Mouse (Mus musculus) NIH3T3 (cell line): ENCODE data around the gene Shb.
A peak's percentile ranks its signal among the peaks of the same experiment; 100 is the strongest.

ENCODE experiments used
- DNase-seq: peaks from one replicate; pipeline ENCODE4 v3.0.0-alpha.2; 2012; ENCODE audit warnings: low read depth

Shb gene

GRCm38 (mm10) chr4:45527562-45528354 lies 4.5 kb downstream of the Shb start:
- DNase-seq: peak; percentile 78

- DNase-seq: no peak
These were observed 5.3 kb downstream of the Shb start for GRCm38 (mm10) chr4:45526846-45527561.

- DNase-seq: no peak
These were observed 6.1 kb downstream of the Shb start for GRCm38 (mm10) chr4:45526175-45526574.

- no peak for DNase-seq
These were observed 6.7 kb downstream of the Shb start for GRCm38 (mm10) chr4:45525541-45525940.

GRCm38 (mm10) chr4:45524602-45525001 lies 7.7 kb downstream of the Shb start:
- no peak for DNase-seq

GRCm38 (mm10) chr4:45523360-45523759 lies 8.9 kb downstream of the Shb start:
- DNase-seq: no peak

- DNase-seq: no peak
These were observed 9.3 kb downstream of the Shb start for GRCm38 (mm10) chr4:45522956-45523355.

GRCm38 (mm10) chr4:45522583-45522900 lies 9.7 kb downstream of the Shb start:
- DNase-seq: no peak

- no peak for DNase-seq
These were observed 10.3 kb downstream of the Shb start for GRCm38 (mm10) chr4:45521705-45522582.

- DNase-seq: no peak
These were observed 11.9 kb downstream of the Shb start for GRCm38 (mm10) chr4:45520375-45520774.

- DNase-seq: no peak
These were observed 14.9 kb downstream of the Shb start for GRCm38 (mm10) chr4:45517399-45517798.

GRCm38 (mm10) chr4:45515894-45516293 lies 16.4 kb downstream of the Shb start:
- no peak for DNase-seq

GRCm38 (mm10) chr4:45514406-45514805 lies 17.9 kb downstream of the Shb start:
- DNase-seq: no peak

- DNase-seq: peak; percentile 63
These were observed 18.4 kb downstream of the Shb start for GRCm38 (mm10) chr4:45513791-45514293.

GRCm38 (mm10) chr4:45513340-45513739 lies 18.9 kb downstream of the Shb start:
- no peak for DNase-seq

- peak; percentile 74 for DNase-seq
These were observed 22.1 kb downstream of the Shb start for GRCm38 (mm10) chr4:45510163-45510562.

- DNase-seq: no peak
These were observed 22.9 kb downstream of the Shb start for GRCm38 (mm10) chr4:45509416-45509815.

GRCm38 (mm10) chr4:45508469-45508868 lies 23.8 kb downstream of the Shb start:
- no peak for DNase-seq

- DNase-seq: no peak
These were observed 24.8 kb downstream of the Shb start for GRCm38 (mm10) chr4:45507476-45507875.

- no peak for DNase-seq
These were observed 25.2 kb downstream of the Shb start for GRCm38 (mm10) chr4:45507039-45507438.

- no peak for DNase-seq
These were observed 25.7 kb downstream of the Shb start for GRCm38 (mm10) chr4:45506613-45507012.

- DNase-seq: no peak
These were observed 26.6 kb downstream of the Shb start for GRCm38 (mm10) chr4:45505671-45506070.
